Mouse (Mus musculus) embryonic facial prominence, embryonic 11.5 days (tissue): ENCODE data around the gene Tex36. TPM values are rescaled to one million over a fixed set of nuclear protein-coding genes. Genes with fewer than 3 reads are reported as not detected.

Source experiments
- polyA plus RNA-seq: library from polyadenylated mRNA; unstranded; fragments of >200 nt; fragmentation: Nextera tagmentation; extraction: Ambion mirVana; gene quantifications from 2 replicates; pipeline ENCODE4 v1.2.1, GENCODE M21; 2014

Tex36 gene
- polyA plus RNA-seq, 1 experiment from 2014 or later = not detected

Other genes starting within 250 kb of the Tex36 start
- 29.2 and 37.2 TPM in 2 replicates for gene Edrf1, start 35.4 kb upstream of the Tex36 start, polyA plus RNA-seq
- gene Mmp21, start 77.9 kb upstream of the Tex36 start, polyA plus RNA-seq = 0.13 and 0.14 TPM in 2 replicates
- gene Bccip, start 107.2 kb upstream of the Tex36 start, polyA plus RNA-seq = 202 and 220 TPM in 2 replicates
- gene Uros, start 107.9 kb upstream of the Tex36 start, polyA plus RNA-seq = 41.0 and 42.0 TPM in 2 replicates
- gene Fank1, start 174.7 kb upstream of the Tex36 start, polyA plus RNA-seq = 0.52 and 0.75 TPM in 2 replicates
- gene Dhx32, start 180.6 kb upstream of the Tex36 start, polyA plus RNA-seq = 36.2 and 36.9 TPM in 2 replicates